Mouse (Mus musculus): ENCODE results near the gene Msl1. TPM values are rescaled to one million over a fixed set of nuclear protein-coding genes. Genes with fewer than 3 reads are reported as not detected.
"Not testable (repeated sequence)": the region's sequence is repeated elsewhere in the genome, so short reads cannot be mapped to it uniquely, and the experiment has no call there.

Msl1 gene
- polyA plus RNA-seq, 1 experiment from 2014 or later, result 38.6 TPM

- Histone ChIP-seq H3K27me3 (no peaks in the 10 kb centered on the region), H3K4me1 (no peaks in the 10 kb centered on the region), H3K36me3 (peaks cover 92% of the 10 kb centered on the region), H3K4me2 (replicated peaks) (no peak overlapping the region), H3K9ac (replicated peaks) (no peak overlapping the region), H3K27ac (replicated peaks) (no peak overlapping the region), H3K4me3 (no peak overlapping the region), H3K9me3 (no peaks in the 10 kb centered on the region)
- ATAC-seq (ENCODE audit: low FRiP score, low read depth), result no peak
- WGBS, result 98% methylated on average over 5 of the region's 5 CpGs
These were observed 25.7 kb downstream of the Msl1 start for GRCm38 (mm10) chr11:98820968-98821367.

- H3K36me3 ChIP-seq, result peaks cover 90% of the 10 kb centered on the region
- not testable (repeated sequence) for H3K27ac ChIP-seq (replicated peaks); H3K9ac ChIP-seq (replicated peaks); H3K9me3 ChIP-seq; ATAC-seq (ENCODE audit: low FRiP score, low read depth); H3K4me2 ChIP-seq (replicated peaks); H3K4me3 ChIP-seq; H3K27me3 ChIP-seq; H3K4me1 ChIP-seq
- WGBS, result 96% methylated on average over 2 of the region's 2 CpGs
These were observed 30.8 kb downstream of the Msl1 start for GRCm38 (mm10) chr11:98826071-98826470.

DNA sequence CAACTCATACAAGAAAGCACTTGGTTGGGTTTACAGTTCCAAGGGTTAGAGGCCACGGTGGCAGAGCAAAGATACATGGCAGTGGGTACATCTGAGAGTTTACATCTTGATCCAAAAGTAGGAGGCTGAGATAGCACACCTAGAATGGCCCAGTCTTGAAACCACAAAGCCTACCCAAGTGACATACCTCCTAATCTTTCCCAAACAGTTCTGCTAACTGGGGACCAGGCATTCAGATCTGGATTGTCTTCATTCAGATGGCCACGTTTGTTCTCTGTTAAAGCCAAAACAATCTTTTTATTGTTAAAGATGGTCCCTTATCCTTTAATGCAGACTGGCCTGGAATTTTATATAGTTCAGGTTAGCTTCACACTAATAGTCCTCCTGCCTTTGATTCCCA, 32.6 kb downstream of the Msl1 start:
- ATAC-seq (ENCODE audit: low FRiP score, low read depth), result no peak
- Histone ChIP-seq H3K4me2 (replicated peaks) (no peak overlapping the region), H3K4me1 (no peaks in the 10 kb centered on the region), H3K4me3 (no peak overlapping the region), H3K9me3 (no peaks in the 10 kb centered on the region), H3K36me3 (peaks cover 90% of the 10 kb centered on the region), H3K9ac (replicated peaks) (no peak overlapping the region), H3K27me3 (no peaks in the 10 kb centered on the region), H3K27ac (replicated peaks) (no peak overlapping the region)
- WGBS, result 94% methylated on average over 2 of the region's 2 CpGs

DNA sequence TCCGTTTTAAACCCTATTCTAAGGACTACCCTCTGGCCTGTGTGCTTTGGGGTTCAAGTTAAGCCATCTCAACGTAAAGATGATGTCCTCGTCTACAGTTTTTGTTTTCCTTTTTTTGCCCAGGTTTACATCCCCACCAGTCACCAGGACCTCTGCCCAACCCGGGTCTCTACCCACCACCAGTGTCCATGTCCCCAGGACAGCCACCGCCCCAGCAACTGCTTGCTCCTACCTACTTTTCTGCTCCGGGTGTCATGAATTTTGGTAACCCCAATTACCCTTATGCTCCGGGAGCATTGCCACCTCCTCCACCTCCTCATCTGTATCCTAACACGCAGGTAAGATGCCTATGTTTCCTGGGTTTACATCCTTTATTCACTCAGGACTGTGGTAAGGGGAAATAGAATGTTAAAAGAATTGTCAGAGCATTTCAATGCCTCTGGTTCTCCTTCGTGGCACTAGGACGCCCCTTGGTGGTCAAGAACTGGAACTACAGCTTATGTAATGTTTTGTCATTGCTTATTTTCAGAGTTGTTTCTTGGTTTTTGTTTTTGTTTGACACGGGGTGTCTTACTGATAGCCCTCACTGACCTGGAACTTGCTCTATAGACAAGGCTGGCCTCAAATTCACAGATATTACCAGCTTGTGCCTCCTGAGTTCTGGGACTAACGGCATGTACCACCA, 33.9 kb downstream of the Msl1 start:
- H3K27ac ChIP-seq (replicated peaks), result no peak overlapping the region
- ATAC-seq (ENCODE audit: low FRiP score, low read depth), result no peak
- no peak overlapping the region for H3K4me3 ChIP-seq
- H3K9me3 ChIP-seq, result no peaks in the 10 kb centered on the region
- 76% methylated on average over 12 of the region's 12 CpGs for WGBS
- H3K27me3 ChIP-seq, result no peaks in the 10 kb centered on the region; the same call in 1 of the 2 replicates
- peaks cover 90% of the 10 kb centered on the region for H3K36me3 ChIP-seq
- no peak overlapping the region for H3K9ac ChIP-seq (replicated peaks)
- H3K4me2 ChIP-seq (replicated peaks), result no peak overlapping the region
- no peaks in the 10 kb centered on the region for H3K4me1 ChIP-seq

DNA sequence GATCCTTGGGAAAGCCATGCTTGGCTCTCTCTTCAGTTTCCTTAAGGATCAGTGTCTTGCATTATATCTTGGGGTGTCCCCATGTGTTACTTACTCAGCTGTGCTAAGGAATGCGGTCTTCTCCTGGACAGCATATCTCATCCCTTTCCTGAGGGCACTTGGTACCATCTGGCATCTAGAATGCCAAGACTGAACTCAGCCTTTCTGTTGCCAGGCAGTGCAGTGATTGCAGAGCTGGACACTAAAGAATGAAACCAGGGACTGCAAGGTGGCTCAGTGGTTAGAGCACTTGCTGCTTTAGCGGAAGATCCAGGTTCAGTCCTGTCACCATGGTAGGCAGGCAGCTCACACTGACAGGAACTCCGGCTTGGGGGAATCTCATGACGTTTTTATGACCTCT, 34.6 kb downstream of the Msl1 start:
- H3K4me1 ChIP-seq, result peaks cover 6% of the 10 kb centered on the region; the same call in 1 of the 2 replicates
- no peaks in the 10 kb centered on the region; the same call in 1 of the 2 replicates for H3K27me3 ChIP-seq
- H3K9ac ChIP-seq (replicated peaks), result no peak overlapping the region
- H3K36me3 ChIP-seq, result peaks cover 87% of the 10 kb centered on the region
- no peak overlapping the region for H3K27ac ChIP-seq (replicated peaks)
- ATAC-seq (ENCODE audit: low FRiP score, low read depth), result no peak
- H3K4me2 ChIP-seq (replicated peaks), result no peak overlapping the region
- H3K4me3 ChIP-seq, result no peak overlapping the region
- H3K9me3 ChIP-seq, result no peaks in the 10 kb centered on the region
- 84% methylated on average over 4 of the region's 4 CpGs for WGBS

GRCm38 (mm10) chr11:98835296-98835695, 40.0 kb downstream of the Msl1 start:
- Histone ChIP-seq H3K36me3 (peaks cover 39% of the 10 kb centered on the region), H3K27ac (replicated peaks) (no peak overlapping the region), H3K9me3 (no peaks in the 10 kb centered on the region), H3K27me3 (peaks cover 25% of the 10 kb centered on the region), H3K4me1 (peaks cover 32% of the 10 kb centered on the region), H3K9ac (replicated peaks) (no peak overlapping the region), H3K4me3 (no peak overlapping the region), H3K4me2 (replicated peaks) (no peak overlapping the region)
- no peak for ATAC-seq (ENCODE audit: low FRiP score, low read depth)
- 23% methylated on average over 5 of the region's 5 CpGs for WGBS

- 0 out of 2 replicates have a peak overlapping the region, but pooled peaks have one; percentile 98 for H3K4me2 ChIP-seq (replicated peaks)
- ATAC-seq (ENCODE audit: low FRiP score, low read depth), result no peak
These were observed 40.4 kb downstream of the Msl1 start for GRCm38 (mm10) chr11:98835725-98836124.

GRCm38 (mm10) chr11:98836128-98836527, 40.8 kb downstream of the Msl1 start:
- Histone ChIP-seq H3K36me3 (peaks cover 33% of the 10 kb centered on the region), H3K27ac (replicated peaks) (no peak overlapping the region), H3K4me3 (peak overlapping the region; percentile 64; the same call in 1 of the 2 replicates), H3K4me2 (replicated peaks) (peak overlapping the region; percentile 98), H3K9me3 (no peaks in the 10 kb centered on the region), H3K9ac (replicated peaks) (no peak overlapping the region), H3K27me3 (peaks cover 25% of the 10 kb centered on the region), H3K4me1 (peaks cover 32% of the 10 kb centered on the region)
- 0 out of 2 replicates have a peak, but pooled peaks have one; percentile 3 for ATAC-seq (ENCODE audit: low FRiP score, low read depth)
- 36% methylated on average over 7 of the region's 7 CpGs for WGBS

More at GRCm38 (mm10) chr11:98835725-98836124, 40.4 kb downstream of the Msl1 start:
- Histone ChIP-seq H3K9ac (replicated peaks) (no peak overlapping the region), H3K9me3 (no peaks in the 10 kb centered on the region), H3K36me3 (peaks cover 36% of the 10 kb centered on the region), H3K27me3 (peaks cover 25% of the 10 kb centered on the region), H3K4me3 (no peak overlapping the region), H3K27ac (replicated peaks) (no peak overlapping the region), H3K4me1 (peaks cover 32% of the 10 kb centered on the region)
- 56% methylated on average over 3 of the region's 3 CpGs for WGBS

GRCm38 (mm10) chr11:98836651-98837141, 41.4 kb downstream of the Msl1 start, which contains the start of gene Rapgefl1:
Rapgefl1 (plus strand) TSS chr11:98836785.
- peak; percentile 92 for ATAC-seq (ENCODE audit: low FRiP score, low read depth)
- peaks cover 28% of the 10 kb centered on the region for H3K36me3 ChIP-seq
- no peaks in the 10 kb centered on the region for H3K9me3 ChIP-seq
- H3K4me1 ChIP-seq, result peaks cover 32% of the 10 kb centered on the region
- under 1% methylated on average over 45 of the region's 48 CpGs for WGBS
- peaks cover 25% of the 10 kb centered on the region for H3K27me3 ChIP-seq
- peak within 1 kb of the TSS; percentile 98 for H3K4me2 ChIP-seq (replicated peaks)
- H3K9ac ChIP-seq (replicated peaks), result peak within 1 kb of the TSS; percentile 81
- H3K27ac ChIP-seq (replicated peaks), result peak within 1 kb of the TSS; percentile 64
- H3K4me3 ChIP-seq, result peak within 1 kb of the TSS; percentile 64

GRCm38 (mm10) chr11:98837231-98837704, 42.0 kb downstream of the Msl1 start:
- Histone ChIP-seq H3K9me3 (no peaks in the 10 kb centered on the region), H3K4me2 (replicated peaks) (peak overlapping the region; percentile 98), H3K36me3 (peaks cover 22% of the 10 kb centered on the region), H3K27ac (replicated peaks) (peak overlapping the region; percentile 64; the same call in 1 of the 2 replicates), H3K27me3 (peaks cover 25% of the 10 kb centered on the region), H3K4me3 (peak overlapping the region; percentile 64), H3K9ac (replicated peaks) (peak overlapping the region; percentile 81), H3K4me1 (peaks cover 32% of the 10 kb centered on the region)
- WGBS, result 2% methylated on average over 16 of the region's 29 CpGs
- ATAC-seq (ENCODE audit: low FRiP score, low read depth), result peak; percentile 62

GRCm38 (mm10) chr11:98837917-98838316, 42.6 kb downstream of the Msl1 start:
- H3K27me3 ChIP-seq, result peaks cover 25% of the 10 kb centered on the region
- H3K9ac ChIP-seq (replicated peaks), result no peak overlapping the region
- H3K4me3 ChIP-seq, result 0 out of 2 replicates have a peak overlapping the region, but pooled peaks have one; percentile 64
- H3K4me2 ChIP-seq (replicated peaks), result peak overlapping the region; percentile 98; the same call in 1 of the 2 replicates
- H3K36me3 ChIP-seq, result peaks cover 16% of the 10 kb centered on the region
- H3K27ac ChIP-seq (replicated peaks), result no peak overlapping the region
- no peak for ATAC-seq (ENCODE audit: low FRiP score, low read depth)
- WGBS, result 49% methylated on average over 11 of the region's 11 CpGs
- H3K9me3 ChIP-seq, result no peaks in the 10 kb centered on the region
- H3K4me1 ChIP-seq, result peaks cover 32% of the 10 kb centered on the region

GRCm38 (mm10) chr11:98838512-98838911, 43.2 kb downstream of the Msl1 start:
- Histone ChIP-seq H3K4me3 (no peak overlapping the region), H3K9ac (replicated peaks) (no peak overlapping the region), H3K36me3 (peaks cover 10% of the 10 kb centered on the region), H3K4me2 (replicated peaks) (no peak overlapping the region), H3K4me1 (peaks cover 32% of the 10 kb centered on the region), H3K9me3 (no peaks in the 10 kb centered on the region), H3K27ac (replicated peaks) (no peak overlapping the region), H3K27me3 (peaks cover 25% of the 10 kb centered on the region)
- ATAC-seq (ENCODE audit: low FRiP score, low read depth), result no peak
- 77% methylated on average over 9 of the region's 9 CpGs for WGBS

Data from midbrain, embryonic 12.5 days (tissue).